Mouse (Mus musculus): ENCODE measurements at regions not wholly inside any gene's neighbourhood (a gene's known extent, or its start where the extent isn't known, plus 50 kb on each side); places are given as distances from the start of the nearest gene placed in this dataset.
"Not testable (repeated sequence)": the region's sequence is repeated elsewhere in the genome, so short reads cannot be mapped to it uniquely, and the experiment has no call there.

DNA sequence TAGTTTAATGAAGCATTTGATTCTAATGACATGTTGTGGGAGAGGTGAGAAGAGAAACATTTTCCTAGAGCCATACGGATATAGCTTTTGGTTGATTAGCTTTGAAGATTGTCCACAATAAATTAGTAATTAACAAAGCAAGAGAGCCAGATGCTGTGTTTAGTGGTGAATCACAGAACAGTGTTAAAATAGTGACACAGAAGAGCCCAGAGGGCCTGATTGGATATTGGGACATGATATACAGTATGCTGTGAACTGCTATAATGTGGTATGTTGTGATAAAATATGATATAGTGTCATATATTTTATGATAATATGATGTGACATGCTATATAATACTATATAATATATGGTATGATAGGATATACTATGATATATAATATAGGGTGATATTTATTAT lies 243.7 kb upstream of the Ngly1 start:
- Histone ChIP-seq H3K27ac (no peak overlapping the region), H3K9ac (replicated peaks) (no peak overlapping the region), H3K27me3 (no peaks in the 10 kb centered on the region), H3K4me3 (replicated peaks) (no peak overlapping the region), H3K36me3 (no peaks in the 10 kb centered on the region), H3K9me3 (no peaks in the 10 kb centered on the region), H3K4me1 (replicated peaks) (no peaks in the 10 kb centered on the region), H3K4me2 (replicated peaks) (no peak overlapping the region)
- 88% methylated on average over 1 of the region's 1 CpGs for WGBS
- ATAC-seq, result no peak

DNA sequence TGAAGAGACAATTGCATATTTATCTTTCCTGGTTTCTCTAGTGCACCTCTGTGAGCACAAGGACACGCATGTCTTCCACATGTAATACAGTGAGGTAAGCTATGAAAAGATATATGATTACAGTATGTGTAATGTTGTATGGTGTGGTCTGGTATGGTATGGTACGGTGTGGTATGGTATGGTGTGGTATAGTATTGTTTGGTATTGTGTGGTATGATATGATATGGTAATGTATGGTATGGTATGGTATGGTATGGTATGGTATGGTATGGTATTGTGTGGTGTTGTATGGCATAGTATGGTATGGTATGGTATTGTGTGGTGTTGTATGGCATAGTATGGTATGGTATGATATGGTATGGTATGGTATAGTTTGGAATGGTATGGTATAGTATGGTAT lies 242.1 kb upstream of the Ngly1 start:
- H3K27ac ChIP-seq, result no peak overlapping the region
- H3K36me3 ChIP-seq, result no peaks in the 10 kb centered on the region
- no peaks in the 10 kb centered on the region for H3K4me1 ChIP-seq (replicated peaks)
- H3K27me3 ChIP-seq, result no peaks in the 10 kb centered on the region
- peak; percentile 50; the same call in 1 of the 2 replicates for ATAC-seq
- WGBS, result 94% methylated on average over 2 of the region's 2 CpGs
- no peak overlapping the region for H3K9ac ChIP-seq (replicated peaks)
- no peak overlapping the region for H3K4me3 ChIP-seq (replicated peaks)
- no peaks in the 10 kb centered on the region for H3K9me3 ChIP-seq
- no peak overlapping the region for H3K4me2 ChIP-seq (replicated peaks)

DNA sequence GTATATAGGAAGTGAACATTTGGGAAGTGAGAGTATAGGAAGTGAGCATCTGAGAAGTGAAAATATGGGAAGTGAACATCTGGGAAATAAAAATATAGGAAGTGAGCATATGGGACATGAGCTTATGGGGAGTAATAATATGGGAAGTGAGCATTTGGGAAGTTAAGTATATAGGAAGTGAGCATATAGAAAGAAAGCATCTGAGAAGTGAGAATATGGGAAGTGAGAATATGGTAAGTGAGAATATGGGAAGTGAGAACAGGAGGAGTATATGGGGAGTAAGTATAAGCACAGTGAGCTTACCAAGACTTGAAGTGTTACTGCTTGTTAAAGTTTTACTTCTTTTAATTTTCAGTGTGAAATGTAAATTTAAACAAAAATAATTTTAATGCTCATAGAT lies 239.3 kb upstream of the Ngly1 start:
- Histone ChIP-seq H3K27me3 (no peaks in the 10 kb centered on the region), H3K9ac (replicated peaks) (no peak overlapping the region), H3K27ac (no peak overlapping the region), H3K4me1 (replicated peaks) (no peaks in the 10 kb centered on the region), H3K36me3 (no peaks in the 10 kb centered on the region), H3K9me3 (0 out of 2 replicates have a peak, but pooled peaks cover 3% of the 10 kb centered on the region), H3K4me3 (replicated peaks) (no peak overlapping the region), H3K4me2 (replicated peaks) (no peak overlapping the region)
- ATAC-seq, result no peak

DNA sequence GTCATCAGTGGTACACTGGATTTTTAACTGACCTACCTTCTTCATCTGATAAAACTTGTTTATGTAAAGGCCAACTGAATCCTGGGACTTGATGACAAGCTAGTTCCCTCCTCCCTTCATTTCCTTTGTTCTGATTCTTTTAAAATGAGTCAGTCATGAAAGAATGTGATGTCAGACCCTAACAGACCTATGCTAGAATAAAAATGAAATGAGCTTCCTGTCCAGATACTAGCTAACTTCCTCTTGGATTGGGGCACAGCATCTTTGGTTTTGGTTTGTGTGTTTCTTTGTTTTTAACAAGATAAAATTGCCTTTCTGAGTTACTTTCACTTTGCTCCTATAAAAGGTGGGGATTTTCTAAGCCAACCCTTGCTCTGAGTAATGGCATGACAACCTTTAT lies 225.2 kb upstream of the Ngly1 start:
- Histone ChIP-seq H3K9ac (replicated peaks) (no peak overlapping the region), H3K4me1 (replicated peaks) (no peaks in the 10 kb centered on the region), H3K36me3 (no peaks in the 10 kb centered on the region), H3K27ac (no peak overlapping the region), H3K9me3 (no peaks in the 10 kb centered on the region), H3K4me2 (replicated peaks) (no peak overlapping the region), H3K4me3 (replicated peaks) (no peak overlapping the region), H3K27me3 (no peaks in the 10 kb centered on the region)
- no peak for ATAC-seq

DNA sequence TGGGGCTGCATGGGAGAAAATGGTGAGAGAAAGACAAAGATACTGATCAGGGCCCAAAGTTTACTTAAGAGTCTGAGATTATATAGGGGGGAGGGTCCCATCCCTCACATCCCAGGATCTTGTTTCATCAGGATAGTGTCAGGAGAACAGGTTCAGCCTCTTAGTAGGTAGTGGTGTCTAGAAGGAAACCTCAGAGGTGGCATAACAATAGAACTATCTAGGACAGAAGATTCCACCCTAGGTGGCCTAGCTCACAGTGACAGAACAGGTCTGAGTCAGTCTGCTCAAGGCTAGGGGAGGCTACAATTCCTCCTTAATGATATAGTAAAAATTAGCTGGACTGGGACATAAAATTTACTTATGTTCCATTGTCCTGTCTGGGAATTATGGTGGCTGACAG lies 211.3 kb upstream of the Ngly1 start:
- Histone ChIP-seq H3K4me1 (replicated peaks) (no peaks in the 10 kb centered on the region), H3K4me3 (replicated peaks) (no peak overlapping the region), H3K4me2 (replicated peaks) (no peak overlapping the region), H3K9ac (replicated peaks) (no peak overlapping the region), H3K27me3 (no peaks in the 10 kb centered on the region), H3K27ac (no peak overlapping the region), H3K36me3 (no peaks in the 10 kb centered on the region), H3K9me3 (no peaks in the 10 kb centered on the region)
- no peak for ATAC-seq

DNA sequence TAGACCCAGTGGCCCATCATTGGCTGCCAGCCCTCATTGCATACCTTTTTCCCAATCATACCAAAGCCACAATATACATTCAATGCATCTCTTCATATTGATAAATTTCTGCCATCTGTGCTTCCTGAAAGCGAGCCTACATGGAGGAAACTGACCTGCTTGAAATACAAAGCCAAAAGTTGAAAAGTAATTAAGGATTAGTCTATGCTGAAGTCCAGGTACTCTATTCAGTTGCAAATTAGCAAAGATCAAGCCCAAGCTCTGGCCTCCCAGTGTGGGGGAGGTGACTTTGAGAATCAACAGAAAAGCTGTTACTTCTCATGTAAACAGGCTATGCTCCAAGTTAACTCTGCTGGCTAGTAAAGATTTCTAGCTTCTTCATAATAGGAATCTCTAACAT lies 210.7 kb upstream of the Ngly1 start:
- no peak overlapping the region for H3K9ac ChIP-seq (replicated peaks)
- H3K9me3 ChIP-seq, result no peaks in the 10 kb centered on the region
- 41% methylated on average over 1 of the region's 1 CpGs for WGBS
- ATAC-seq, result no peak
- H3K4me3 ChIP-seq (replicated peaks), result no peak overlapping the region
- H3K4me1 ChIP-seq (replicated peaks), result no peaks in the 10 kb centered on the region
- no peaks in the 10 kb centered on the region for H3K27me3 ChIP-seq
- H3K27ac ChIP-seq, result no peak overlapping the region
- H3K4me2 ChIP-seq (replicated peaks), result no peak overlapping the region
- H3K36me3 ChIP-seq, result no peaks in the 10 kb centered on the region

DNA sequence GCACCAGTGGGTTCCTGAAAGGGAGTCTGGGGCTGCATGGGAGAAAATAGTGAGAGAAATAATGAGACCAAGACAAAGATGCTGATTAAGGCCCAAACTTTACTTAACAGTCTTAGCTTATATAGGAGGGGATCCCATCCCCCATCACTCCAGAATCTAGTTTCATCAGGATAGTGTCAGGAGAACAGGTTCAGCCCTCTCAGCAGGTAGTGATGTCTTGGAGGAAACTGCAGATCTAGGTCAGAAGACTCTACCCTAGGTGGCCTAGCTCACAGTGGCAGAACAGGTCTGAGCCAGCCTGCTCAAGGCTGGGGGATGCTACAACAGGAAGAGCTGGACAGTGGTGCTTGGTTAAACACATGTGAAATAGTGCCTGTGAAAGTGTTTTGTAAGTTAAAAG lies 204.6 kb upstream of the Ngly1 start:
- H3K9me3 ChIP-seq, result no peaks in the 10 kb centered on the region
- no peak overlapping the region for H3K4me2 ChIP-seq (replicated peaks)
- H3K4me1 ChIP-seq (replicated peaks), result no peaks in the 10 kb centered on the region
- no peak overlapping the region for H3K9ac ChIP-seq (replicated peaks)
- H3K27me3 ChIP-seq, result no peaks in the 10 kb centered on the region
- H3K27ac ChIP-seq, result no peak overlapping the region
- no peak for ATAC-seq
- no peaks in the 10 kb centered on the region for H3K36me3 ChIP-seq
- H3K4me3 ChIP-seq (replicated peaks), result no peak overlapping the region

DNA sequence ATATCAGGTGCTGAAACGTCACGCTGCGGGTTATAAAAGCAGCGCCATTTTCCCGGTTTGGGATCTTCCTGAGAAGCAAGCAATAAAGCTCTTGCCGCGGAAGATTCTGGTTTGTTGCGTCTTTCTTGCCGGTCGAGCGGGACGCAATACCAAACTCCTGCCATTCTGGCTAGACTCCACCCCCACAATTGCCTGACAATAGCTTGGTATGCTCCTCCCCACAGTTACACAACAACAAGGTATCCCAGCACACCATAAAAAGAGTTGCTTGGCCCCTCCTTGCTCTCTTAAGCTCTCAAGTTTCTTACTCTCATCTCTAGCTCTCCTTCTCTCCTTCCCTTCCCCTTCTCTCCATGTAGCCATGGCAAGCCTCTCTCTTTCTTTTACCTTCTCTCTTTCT lies 176.5 kb upstream of the Ngly1 start:
- not testable (repeated sequence) for ATAC-seq; H3K36me3 ChIP-seq; H3K4me3 ChIP-seq (replicated peaks); H3K9me3 ChIP-seq; H3K27me3 ChIP-seq; H3K27ac ChIP-seq; H3K4me1 ChIP-seq (replicated peaks); H3K4me2 ChIP-seq (replicated peaks); H3K9ac ChIP-seq (replicated peaks)
- 100% methylated on average over 7 of the region's 12 CpGs for WGBS

DNA sequence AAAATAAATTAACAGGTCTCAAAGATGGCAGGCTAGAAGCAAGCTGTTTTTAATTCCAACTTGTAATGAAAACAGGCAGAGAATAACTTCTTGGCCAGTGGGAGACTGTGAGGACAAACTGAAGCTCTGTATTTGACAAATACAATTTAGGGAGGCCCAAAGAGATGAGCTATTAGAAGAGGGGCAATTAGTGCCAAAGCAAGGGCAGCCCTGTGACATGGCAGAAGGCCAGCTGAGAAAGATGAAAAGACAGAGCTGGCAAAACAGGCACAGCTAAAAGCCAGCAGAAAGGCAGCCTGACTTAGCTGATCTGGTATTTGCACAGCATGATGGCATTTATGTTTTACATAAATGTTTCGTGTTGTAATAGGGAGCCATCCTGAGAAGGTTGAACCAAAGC lies 175.0 kb upstream of the Ngly1 start:
- no peaks in the 10 kb centered on the region for H3K9me3 ChIP-seq
- H3K9ac ChIP-seq (replicated peaks), result no peak overlapping the region
- no peak overlapping the region for H3K4me3 ChIP-seq (replicated peaks)
- H3K4me2 ChIP-seq (replicated peaks), result no peak overlapping the region
- no peaks in the 10 kb centered on the region for H3K4me1 ChIP-seq (replicated peaks)
- H3K27ac ChIP-seq, result no peak overlapping the region
- H3K27me3 ChIP-seq, result no peaks in the 10 kb centered on the region
- no peak for ATAC-seq
- H3K36me3 ChIP-seq, result no peaks in the 10 kb centered on the region
- 77% methylated on average over 1 of the region's 1 CpGs for whole genome bisulfite sequencing

DNA sequence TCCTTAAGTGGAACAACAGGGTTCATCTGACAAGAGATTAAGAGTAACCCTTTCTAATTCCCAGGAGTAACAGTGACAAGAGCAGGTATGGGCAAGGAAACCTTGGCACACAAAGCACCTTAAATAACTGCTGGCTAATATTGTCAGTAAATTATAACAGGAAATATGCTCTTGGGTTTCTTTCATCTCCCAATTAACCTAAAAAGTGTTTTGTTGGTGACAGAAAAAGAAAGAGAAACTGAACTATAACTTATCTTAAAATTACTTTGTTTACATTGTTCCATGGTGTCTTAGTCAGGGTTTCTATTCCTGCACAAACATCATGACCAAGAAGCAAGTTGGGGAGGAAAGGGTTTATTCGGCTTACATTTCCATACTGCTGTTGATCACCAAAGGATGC lies 170.0 kb upstream of the Ngly1 start:
- ATAC-seq, result no peak
- Histone ChIP-seq H3K4me1 (replicated peaks) (no peaks in the 10 kb centered on the region), H3K9me3 (no peaks in the 10 kb centered on the region), H3K27me3 (no peaks in the 10 kb centered on the region), H3K36me3 (no peaks in the 10 kb centered on the region), H3K9ac (replicated peaks) (no peak overlapping the region), H3K27ac (no peak overlapping the region), H3K4me3 (replicated peaks) (no peak overlapping the region), H3K4me2 (replicated peaks) (no peak overlapping the region)
- WGBS, result 92% methylated on average over 1 of the region's 1 CpGs

DNA sequence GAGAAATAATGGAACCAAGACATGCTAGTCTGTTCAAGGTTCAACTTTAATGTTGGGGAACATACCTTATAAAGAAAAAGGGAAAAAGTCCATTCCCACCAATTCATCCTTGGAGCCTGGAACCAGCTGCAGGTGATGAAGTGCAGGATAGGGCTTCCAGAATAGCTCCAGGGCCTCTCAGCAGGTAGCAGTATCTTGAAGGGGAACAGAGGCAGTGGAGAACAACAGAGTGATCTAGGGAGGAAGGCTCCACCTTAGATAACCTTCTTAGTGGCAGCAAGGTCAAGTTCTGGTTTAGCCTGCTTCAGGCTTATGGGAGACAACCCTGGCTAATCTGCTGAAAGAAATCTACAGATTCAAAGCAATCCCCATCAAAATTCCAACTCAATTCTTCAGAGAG lies 161.8 kb upstream of the Ngly1 start:
- ATAC-seq, H3K27ac ChIP-seq: not testable (repeated sequence)

DNA sequence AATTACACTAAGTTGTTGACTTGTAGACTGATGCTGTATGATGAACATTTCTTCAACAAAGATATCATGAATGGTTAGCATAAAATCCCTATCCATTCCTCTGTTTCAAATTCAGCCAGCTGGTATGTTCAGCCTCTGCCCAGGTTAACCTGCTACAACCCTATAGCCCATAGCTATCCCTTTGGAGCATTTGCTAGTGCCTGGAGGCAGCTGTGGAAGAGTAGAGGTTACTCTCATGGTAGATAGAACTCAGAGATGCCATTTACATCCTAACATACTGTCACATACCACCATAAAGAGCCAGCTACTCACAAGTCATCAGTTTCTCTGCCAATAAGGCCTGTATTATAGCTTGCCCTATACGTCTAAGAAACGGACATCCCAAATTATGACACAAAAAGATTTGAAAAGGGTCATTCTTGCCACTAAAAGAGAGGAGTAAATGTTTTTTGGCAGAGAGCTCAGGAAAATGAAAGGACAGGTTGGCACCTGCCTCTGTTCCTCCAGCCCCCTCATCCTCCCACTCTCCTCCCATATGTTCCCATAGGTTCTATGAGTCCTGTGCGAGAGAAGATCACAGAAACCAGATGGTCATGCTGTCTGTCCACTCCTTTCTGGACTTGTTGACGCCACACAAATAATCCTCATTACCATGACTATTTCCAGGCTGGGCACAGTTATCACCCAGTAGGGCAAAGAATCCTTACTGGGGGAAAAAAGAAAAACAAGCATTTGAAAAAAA lies 156.5 kb upstream of the Ngly1 start:
- H3K36me3 ChIP-seq, result no peaks in the 10 kb centered on the region
- no peaks in the 10 kb centered on the region for H3K9me3 ChIP-seq
- H3K4me1 ChIP-seq (replicated peaks), result no peaks in the 10 kb centered on the region
- no peak overlapping the region for H3K4me2 ChIP-seq (replicated peaks)
- H3K4me3 ChIP-seq (replicated peaks), result no peak overlapping the region
- H3K27ac ChIP-seq, result no peak overlapping the region
- no peak overlapping the region for H3K9ac ChIP-seq (replicated peaks)
- no peak for ATAC-seq
- H3K27me3 ChIP-seq, result no peaks in the 10 kb centered on the region
- 88% methylated on average over 4 of the region's 4 CpGs for WGBS

More for the DNA sequence above, 161.8 kb upstream of the Ngly1 start:
- H3K4me1 ChIP-seq (replicated peaks); H3K36me3 ChIP-seq; H3K4me3 ChIP-seq (replicated peaks); H3K9me3 ChIP-seq; H3K4me2 ChIP-seq (replicated peaks); H3K9ac ChIP-seq (replicated peaks); H3K27me3 ChIP-seq: not testable (repeated sequence)

DNA sequence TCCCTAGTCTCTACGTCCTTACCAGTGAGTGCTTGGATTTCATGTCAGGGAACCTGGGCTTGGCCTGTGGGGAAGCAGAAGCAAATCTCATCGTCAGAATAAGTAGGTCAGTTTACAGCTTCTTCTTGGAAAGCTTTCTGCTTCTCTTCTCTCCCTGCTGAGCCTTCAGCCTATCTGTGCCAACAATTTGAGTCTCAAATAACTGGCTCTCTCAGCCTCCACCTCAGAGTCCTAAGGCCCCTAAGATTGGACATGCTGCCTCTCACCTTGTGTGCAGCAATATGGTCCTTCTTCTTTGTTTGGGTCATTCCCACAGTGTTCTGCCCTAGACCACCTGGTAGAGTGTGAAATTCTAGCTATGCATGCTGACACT lies 156.0 kb upstream of the Ngly1 start:
- Histone ChIP-seq H3K4me2 (replicated peaks) (no peak overlapping the region), H3K27ac (no peak overlapping the region), H3K9me3 (no peaks in the 10 kb centered on the region), H3K4me3 (replicated peaks) (no peak overlapping the region), H3K9ac (replicated peaks) (no peak overlapping the region), H3K36me3 (no peaks in the 10 kb centered on the region), H3K4me1 (replicated peaks) (no peaks in the 10 kb centered on the region), H3K27me3 (no peaks in the 10 kb centered on the region)
- ATAC-seq, result no peak
- WGBS, result 73% methylated on average over 2 of the region's 2 CpGs

Data from midbrain, embryonic 13.5 days (tissue).